Mouse (Mus musculus) neutrophil, adult 59 days (primary cell): ENCODE measurements around the gene Il5. TPM values are rescaled to one million over a fixed set of nuclear protein-coding genes. Genes with fewer than 3 reads are reported as not detected.

Experiments
- total RNA-seq, 2 experiments: library from RNA; stranded (reverse); gene quantifications; 1 replicate in 1 of 2; 2 replicates in 1 of 2; pipeline ENCODE4 v1.2.4; 2023

Gene Il5
- total RNA-seq = not detected

DNA sequence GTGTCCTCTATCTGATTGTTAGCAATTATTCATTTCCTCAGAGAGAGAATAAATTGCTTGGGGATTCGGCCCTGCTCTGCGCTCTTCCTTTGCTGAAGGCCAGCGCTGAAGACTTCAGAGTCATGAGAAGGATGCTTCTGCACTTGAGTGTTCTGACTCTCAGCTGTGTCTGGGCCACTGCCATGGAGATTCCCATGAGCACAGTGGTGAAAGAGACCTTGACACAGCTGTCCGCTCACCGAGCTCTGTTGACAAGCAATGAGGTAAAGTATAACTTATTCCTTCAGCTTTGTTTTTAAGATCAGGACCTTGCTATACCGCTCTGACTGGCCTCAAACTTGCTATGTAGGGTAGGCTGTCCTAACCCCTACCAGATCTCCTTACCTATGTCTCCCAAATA, at the start of gene Il5:
Gene Il5, plus strand, starts transcription at position 80 of the 400 bp plus-strand sequence.

DNA sequence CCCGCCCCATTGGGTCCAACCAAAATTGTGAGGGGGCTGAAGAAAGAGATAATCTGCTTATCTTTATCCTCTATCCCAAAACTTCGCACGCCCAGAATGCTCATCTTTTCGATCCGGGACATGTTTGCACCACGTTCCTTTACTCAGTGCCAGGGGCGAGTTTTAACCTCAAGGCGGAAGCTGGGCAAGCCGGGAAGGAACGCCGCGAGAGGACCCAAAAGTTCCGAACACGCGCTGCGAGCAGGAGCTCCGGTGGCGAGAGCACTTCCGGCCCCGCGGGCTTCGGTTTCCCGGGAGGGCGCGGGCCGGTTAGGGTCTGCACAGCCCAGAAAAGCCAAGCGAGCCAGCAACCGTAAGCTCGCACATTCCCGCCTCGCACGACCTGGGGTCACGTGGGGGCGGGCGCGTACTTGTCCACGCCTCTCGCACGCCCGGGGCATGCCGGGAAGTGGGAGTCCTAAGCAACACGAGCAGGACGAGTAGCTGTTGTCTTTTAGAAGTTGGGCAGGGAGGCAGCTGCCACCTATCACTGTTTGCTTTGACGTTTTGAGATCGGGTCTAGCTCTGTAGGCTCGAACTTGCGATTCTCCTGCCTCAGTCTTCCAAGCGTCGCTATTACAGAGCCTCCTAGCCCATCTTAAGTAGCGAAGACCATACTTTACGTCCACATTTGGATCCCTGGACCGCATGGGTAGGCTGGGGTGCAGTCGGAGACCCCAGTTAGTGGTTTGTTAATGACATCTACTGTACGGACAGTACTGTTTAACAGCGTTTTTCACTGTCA, 13.5 kb upstream of the Il5 start, which contains the start of gene Rad50:
Gene Rad50, minus strand, starts transcription at position 386 of the 784 bp plus-strand sequence.

GRCm38 (mm10) chr11:53769760-53770124, 49.1 kb downstream of the Il5 start, which contains the start of gene Irf1:
TSS of gene Irf1 (plus strand) at chr11:53770014.

GRCm38 (mm10) chr11:53773087-53773486, 52.5 kb downstream of the Il5 start, which contains the start of gene Gm17334:
TSS of gene Gm17334 (minus strand) at chr11:53773187.

Other genes starting within 250 kb of the Il5 start
- not detected for gene Gm9945, start 240.6 kb upstream of the Il5 start, total RNA-seq
- under 1 TPM; 0.33 to 0.42 TPM for gene Sowaha, start 240.5 kb upstream of the Il5 start, total RNA-seq
- gene Sept8, start 201.5 kb upstream of the Il5 start, total RNA-seq = 1 to 10 TPM; 4.6 to 8.5 TPM
- gene Kif3a, start 153.4 kb upstream of the Il5 start, total RNA-seq = 1 to 10 TPM; 1.6 to 4.2 TPM
- gene Il4, start 102.1 kb upstream of the Il5 start, total RNA-seq = not detected
- gene Il13, start 86.1 kb upstream of the Il5 start, total RNA-seq = not detected
- gene Rad50, start 13.5 kb upstream of the Il5 start, total RNA-seq = 10 to 100 TPM; 13.2 to 13.8 TPM
- 100 to 1,000 TPM; 131 to 161 TPM for gene Irf1, start 49.2 kb downstream of the Il5 start, total RNA-seq
- gene Gm17334, start 52.4 kb downstream of the Il5 start, total RNA-seq = not detected
- gene Gm12216, start 138.5 kb downstream of the Il5 start, total RNA-seq = under 1 TPM; 0.42 to 0.90 TPM
- 1 to 10 TPM; 5.0 to 5.9 TPM for gene Slc22a5, start 170.9 kb downstream of the Il5 start, total RNA-seq